Mouse (Mus musculus): ENCODE data around the gene Gopc.
"Not testable (repeated sequence)": the region's sequence is repeated elsewhere in the genome, so short reads cannot be mapped to it uniquely, and the experiment has no call there.

The Gopc gene

GRCm38 (mm10) chr10:52384823-52385610 is 3.1 kb upstream of the Gopc start:
- DNase-seq: peak; percentile 46

DNA sequence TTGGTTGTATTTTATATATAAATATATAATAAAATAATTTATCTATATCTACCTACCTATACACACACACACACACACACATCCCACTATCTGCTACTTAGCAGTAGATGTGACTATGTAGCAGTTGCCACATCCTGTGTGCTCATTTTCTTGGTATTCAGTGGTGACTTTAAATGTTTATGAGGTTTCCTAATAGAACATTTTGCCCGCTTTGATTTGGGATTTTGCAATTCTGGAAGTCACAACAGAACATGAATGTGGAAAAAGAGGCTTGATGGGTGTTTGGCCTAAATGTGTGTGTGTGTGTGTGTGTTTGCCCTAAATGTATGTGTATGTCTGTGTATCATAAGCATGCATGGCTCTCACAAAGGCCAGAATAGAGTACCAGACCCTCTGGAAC is 1.6 kb upstream of the Gopc start:
- no peak for DNase-seq

GRCm38 (mm10) chr10:52383022-52383421 is 1.1 kb upstream of the Gopc start:
- DNase-seq: no peak

DNA sequence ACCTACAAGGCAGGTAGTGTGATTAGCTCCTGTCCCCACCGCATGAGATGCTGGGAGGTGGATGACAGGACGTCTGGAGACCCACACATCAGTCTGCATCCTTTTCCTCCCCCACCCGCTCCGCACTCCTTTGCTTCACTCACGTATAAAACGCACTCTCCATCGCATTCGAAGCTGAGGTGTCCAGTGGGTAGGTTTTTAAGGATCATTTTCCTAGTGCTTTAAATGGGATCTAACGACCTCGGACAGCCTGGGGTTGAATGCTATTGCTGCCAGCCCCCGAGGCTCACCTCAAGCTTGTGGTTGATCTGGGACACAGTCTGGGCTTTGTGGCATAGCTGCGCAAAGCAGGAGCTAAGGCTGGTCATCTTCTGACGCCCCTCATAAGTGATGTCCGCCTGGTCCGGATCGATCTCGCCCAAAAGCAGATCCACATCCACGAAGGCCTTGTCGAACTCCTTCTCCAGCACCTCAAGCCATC is 563 bp downstream of the Gopc start:
- DNase-seq: peak; percentile 26

GRCm38 (mm10) chr10:52377813-52378212 is 4.1 kb downstream of the Gopc start:
- no peak for DNase-seq

- no peak for DNase-seq
Observed at GRCm38 (mm10) chr10:52376422-52376821, 5.5 kb downstream of the Gopc start.

DNA sequence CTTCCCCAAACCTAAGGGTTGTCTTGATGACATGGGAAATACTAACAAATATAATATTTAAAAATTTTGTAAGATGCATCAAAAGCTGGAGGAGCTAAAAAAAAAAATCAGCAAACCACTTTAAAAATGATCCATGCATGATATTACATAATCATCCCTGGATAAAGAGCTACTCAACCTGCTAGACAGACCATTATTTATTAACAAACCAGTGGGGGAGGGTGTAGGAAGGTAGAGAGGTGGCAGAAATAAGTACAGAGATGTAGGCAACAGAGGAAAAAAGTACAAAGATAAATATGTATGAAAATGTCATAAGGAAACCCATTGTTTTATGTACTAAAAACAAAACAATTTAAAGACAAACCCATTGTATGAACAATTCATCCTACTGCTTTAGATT is 7.3 kb downstream of the Gopc start:
- DNase-seq: no peak

DNA sequence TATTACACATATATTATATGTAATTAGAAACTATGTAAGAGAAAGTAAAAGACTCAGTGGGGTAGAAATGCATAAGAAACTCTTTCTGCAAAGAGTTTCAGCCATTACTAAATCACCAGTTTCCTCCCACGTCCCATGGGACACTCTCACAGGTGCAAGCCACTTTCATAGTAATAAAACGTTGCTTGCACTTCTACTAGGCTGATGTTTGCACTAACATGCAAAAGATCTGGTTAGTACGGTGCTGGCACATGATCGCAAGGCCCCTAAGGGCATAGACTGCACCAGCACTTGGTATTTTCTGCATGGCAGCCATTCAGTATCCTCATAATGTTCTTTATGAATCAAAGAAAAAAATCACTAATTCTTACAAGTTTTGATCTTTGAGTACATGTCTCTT is 8.1 kb downstream of the Gopc start:
- no peak for DNase-seq

DNA sequence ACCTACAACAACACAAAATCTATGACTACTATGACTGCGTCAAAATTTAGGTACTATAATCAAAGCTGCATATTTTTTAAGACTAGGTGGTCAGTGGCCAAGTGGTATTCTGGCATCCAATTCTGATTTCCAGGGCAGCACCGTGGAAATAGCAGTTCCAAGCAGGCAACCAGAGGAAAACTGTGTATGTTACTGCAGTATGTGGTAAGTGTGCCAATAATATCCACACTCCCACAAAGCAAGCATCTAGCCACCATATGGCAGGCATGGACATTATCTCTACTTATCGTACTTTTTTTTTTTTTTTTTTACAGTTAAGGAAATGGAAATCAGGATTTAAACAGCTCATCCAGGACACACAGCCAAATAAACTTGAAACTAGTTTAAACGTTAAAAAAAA is 13.5 kb downstream of the Gopc start:
- no peak for DNase-seq

DNA sequence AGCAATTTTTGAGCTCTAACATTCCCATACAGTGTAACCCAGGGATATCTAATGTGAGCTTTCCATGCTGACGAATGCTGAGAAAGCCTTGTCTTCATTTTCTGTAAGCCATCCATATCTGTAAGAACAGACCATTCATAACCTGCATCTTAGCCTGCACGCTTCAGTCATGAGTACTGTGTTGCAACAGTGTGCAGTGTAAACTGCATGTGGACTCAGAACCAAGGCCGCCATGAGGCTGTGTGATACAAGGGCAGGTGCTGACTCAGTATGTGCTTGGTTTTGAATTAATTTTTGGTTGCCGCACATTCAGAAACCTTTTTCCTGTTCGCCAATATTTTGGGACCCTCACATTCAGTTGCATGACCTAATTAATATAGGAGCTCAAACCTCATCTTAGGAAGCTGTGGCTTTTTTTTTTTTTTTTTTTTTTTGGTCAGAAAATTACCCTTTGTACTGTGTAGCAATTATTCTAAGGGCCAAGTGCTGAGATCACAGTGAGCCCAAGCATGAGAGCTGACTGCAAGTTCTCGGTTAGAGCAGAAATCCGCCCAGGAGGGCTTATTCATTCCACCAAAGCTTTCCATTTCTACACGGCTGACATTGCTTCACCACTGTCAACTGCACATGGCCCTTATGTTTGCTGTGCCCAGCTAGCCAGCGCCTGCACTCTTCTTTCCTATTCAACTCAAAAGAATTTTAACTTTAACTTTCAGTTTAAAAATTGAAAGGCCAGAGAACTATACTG is 20.9 kb downstream of the Gopc start:
- no peak for DNase-seq

DNA sequence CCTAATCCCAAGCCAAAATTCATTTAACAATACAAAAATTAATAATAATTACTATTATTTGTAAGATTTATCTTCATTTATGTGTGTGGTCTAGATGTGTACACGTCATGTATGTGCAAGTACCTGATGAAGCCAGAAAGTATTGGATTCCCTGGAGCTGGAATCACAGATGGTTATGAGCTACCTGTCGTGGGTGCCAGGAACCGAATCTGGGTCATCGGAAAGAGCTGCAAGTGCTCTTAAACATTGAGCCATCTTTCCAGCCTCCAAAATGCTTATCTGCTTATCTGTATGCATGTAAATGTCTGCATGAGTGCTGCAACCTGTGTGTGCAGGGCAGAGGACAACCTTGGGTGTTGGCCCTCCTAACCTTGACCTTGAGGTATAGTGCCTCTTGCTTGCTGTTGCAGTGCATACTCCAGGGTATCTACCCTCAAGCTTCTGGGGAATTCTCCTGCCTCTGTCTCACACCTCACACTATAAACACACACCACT is 21.6 kb downstream of the Gopc start:
- DNase-seq: no peak

GRCm38 (mm10) chr10:52358467-52358866 is 23.5 kb downstream of the Gopc start, which contains the start of gene Gm26741:
Gm26741 (plus strand) TSS chr10:52358767.
- no peak for DNase-seq

- DNase-seq: no peak
Observed at GRCm38 (mm10) chr10:52353184-52353583, 28.7 kb downstream of the Gopc start.

DNA sequence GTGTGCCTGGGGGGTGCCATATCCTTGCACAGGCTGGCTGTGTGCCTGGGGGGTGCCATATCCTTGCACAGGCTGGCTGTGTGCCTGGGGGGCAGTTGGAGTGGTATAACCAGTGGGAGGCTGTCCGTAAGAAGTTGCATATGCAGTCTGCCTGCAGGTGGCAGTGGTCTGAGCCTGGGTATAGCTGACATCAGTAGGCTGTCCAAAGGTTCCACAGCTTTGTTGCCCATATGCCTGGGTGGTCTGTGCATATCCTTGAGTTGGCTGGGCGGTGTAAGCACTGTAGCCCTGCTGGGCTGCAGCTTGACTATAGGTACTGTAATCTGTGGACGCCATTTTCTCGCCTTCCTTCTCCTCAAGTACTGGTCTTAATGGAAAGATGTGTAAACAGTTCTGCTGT is 38.6 kb downstream of the Gopc start:
- not testable (repeated sequence) for DNase-seq

DNA sequence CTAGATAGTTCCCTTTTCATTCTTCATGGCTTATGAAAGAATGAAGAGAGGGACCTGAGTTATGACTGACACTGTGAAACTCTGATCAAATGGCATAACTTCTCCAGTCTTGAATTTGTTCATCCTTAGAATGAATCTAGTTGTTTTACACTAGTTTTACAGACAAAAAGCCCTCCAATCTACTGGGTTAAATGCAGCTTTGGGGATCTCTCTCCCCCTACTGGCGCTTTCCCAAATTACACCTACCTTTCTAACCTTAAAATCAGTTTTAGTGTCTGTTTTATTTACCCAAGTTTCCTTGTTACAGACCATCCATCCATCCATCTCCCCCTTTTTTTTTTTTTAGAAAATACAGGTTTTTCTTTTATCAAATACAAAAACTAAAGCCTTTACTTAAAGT is 50.9 kb downstream of the Gopc start:
- peak; percentile 42 for DNase-seq

GRCm38 (mm10) chr10:52321918-52322317 is 60.0 kb downstream of the Gopc start:
- DNase-seq: no peak

- no peak for DNase-seq
Observed at GRCm38 (mm10) chr10:52319506-52320286, 62.2 kb downstream of the Gopc start.

GRCm38 (mm10) chr10:52309196-52309595 is 72.7 kb downstream of the Gopc start:
- no peak for DNase-seq

DNA sequence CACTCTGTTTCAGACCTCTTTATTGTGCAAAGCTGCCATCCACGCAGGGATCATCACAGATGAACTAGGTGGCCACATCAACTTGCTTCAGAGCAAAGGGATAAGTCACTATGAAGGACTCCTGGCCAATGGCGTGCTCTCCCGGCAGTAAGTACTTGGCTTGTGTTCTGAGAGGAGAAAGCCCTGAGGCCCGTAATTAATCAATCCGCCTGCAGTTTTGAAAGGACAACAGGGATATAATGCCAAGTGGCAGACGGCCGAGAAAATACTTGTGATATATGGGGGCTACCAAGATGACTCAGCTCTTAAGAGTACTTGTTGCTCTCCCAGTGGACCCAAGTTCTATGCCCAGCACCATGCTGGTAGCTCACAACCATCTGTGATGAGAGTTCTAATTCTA is 77.3 kb downstream of the Gopc start:
- no peak for DNase-seq

GRCm38 (mm10) chr10:52302271-52302670 is 79.7 kb downstream of the Gopc start:
- no peak for DNase-seq

GRCm38 (mm10) chr10:52301766-52302165 is 80.2 kb downstream of the Gopc start:
- no peak for DNase-seq

GRCm38 (mm10) chr10:52298568-52298967 is 83.4 kb downstream of the Gopc start:
- DNase-seq: not testable (repeated sequence)

GRCm38 (mm10) chr10:52295934-52296333 is 86.0 kb downstream of the Gopc start:
- no peak for DNase-seq

All from right cerebral cortex, postnatal 14 days (tissue).